Mouse (Mus musculus) heart, embryonic 12.5 days (tissue): ENCODE data around the gene Pradc1. TPM values are rescaled to one million over a fixed set of nuclear protein-coding genes. Genes with fewer than 3 reads are reported as not detected.

Experiments used
- polyA plus RNA-seq: library from polyadenylated mRNA; unstranded; fragments of >200 nt; fragmentation: Nextera tagmentation; extraction: Ambion mirVana; gene quantifications from 2 replicates; pipeline ENCODE4 v1.2.1, GENCODE M21; 2016

Gene Pradc1
- polyA plus RNA-seq, 1 experiment from 2014 or later = 37.1 TPM

Other genes starting within 250 kb of the Pradc1 start
- 2.9 and 3.9 TPM in 2 replicates for gene Sfxn5, start 118.5 kb downstream of the Pradc1 start, polyA plus RNA-seq
- gene Rab11fip5, start 77.3 kb downstream of the Pradc1 start, polyA plus RNA-seq = 42.0 and 42.6 TPM in 2 replicates
- not detected in 2 replicates for gene Noto, start 28.1 kb downstream of the Pradc1 start, polyA plus RNA-seq
- 41.3 and 46.1 TPM in 2 replicates for gene Smyd5, start 20.0 kb downstream of the Pradc1 start, polyA plus RNA-seq
- 393 and 395 TPM in 2 replicates for gene Cct7, start 456 bp downstream of the Pradc1 start, polyA plus RNA-seq
- 0.03 and 0.06 TPM in 2 replicates for gene Fbxo41, start 51.0 kb upstream of the Pradc1 start, polyA plus RNA-seq
- gene Egr4, start 61.6 kb upstream of the Pradc1 start, polyA plus RNA-seq = 0.12 TPM in 1 of 2 replicates, not detected in the other
- gene Alms1, start 135.6 kb upstream of the Pradc1 start, polyA plus RNA-seq = 4.2 and 4.7 TPM in 2 replicates